In genomic region chr17:88652702-88653374, GRCm38 (mm10) we compare ENCODE assay signal across 9 mouse cellular contexts. TPM values are rescaled to one million over a fixed set of nuclear protein-coding genes. Genes with fewer than 3 reads are reported as not detected.
DNase-seq lines count a peak whose midpoint lies in the region; ATAC-seq and TF ChIP-seq lines count a peak whose summit lies in the region.
"Had no signal": no experiment of that assay in that cellular context is flagged by ENCODE, and none has a peak within 500 bp of the region (broad histone marks: within the 10 kb centered on the region; RNA-seq: fewer than 3 reads in every experiment).

No protein-coding gene starts in this region.

- H3K27ac ChIP-seq in hindbrain, postnatal 0 days = 0 out of 2 replicates have a peak overlapping the region, but pooled peaks have one; percentile 8
- H3K27ac ChIP-seq: limb, embryonic 15.5 days had no signal

- peak; percentile 95 for ATAC-seq in frontal cortex, adult (ENCODE audit: low TSS enrichment)
- peak; percentile 90 for ATAC-seq in hindbrain, postnatal 0 days
- ATAC-seq in megakaryocyte, adult 5-6 weeks (ENCODE audit: poor library complexity, severe bottlenecking) = peak; percentile 87

- peak overlapping the region; percentile 18 for H3K4me3 ChIP-seq in hindbrain, postnatal 0 days (ENCODE audit: low read length)
- H3K4me3 ChIP-seq: limb, embryonic 15.5 days had no signal

- H3K4me1 ChIP-seq in hindbrain, postnatal 0 days (ENCODE audit: insufficient read depth, low read length) = peaks cover 4% of the 10 kb centered on the region; the same call in 1 of the 2 replicates

- peak; percentile 97 for TF ChIP-seq CTCF in hindbrain, postnatal 0 days (IDR thresholded peaks at IDR 0.05; ENCODE audit: low read depth)

- peak overlapping the region; percentile 56 for H3K4me2 ChIP-seq in hindbrain, postnatal 0 days (ENCODE audit: low read depth, low read length)
- H3K4me2 ChIP-seq: limb, embryonic 15.5 days had no signal

- H3K9me3 ChIP-seq in hindbrain, postnatal 0 days (ENCODE audit: low read length) = no peaks in the 10 kb centered on the region
- H3K9me3 ChIP-seq: limb, embryonic 15.5 days had no signal

- WGBS in hindbrain, postnatal 0 days = 14% methylated on average over 21 of the region's 21 CpGs

- H3K27me3 ChIP-seq in hindbrain, postnatal 0 days (ENCODE audit: insufficient read depth, low read length) = no peaks in the 10 kb centered on the region
- H3K27me3 ChIP-seq: limb, embryonic 15.5 days had no signal

- H3K36me3 ChIP-seq in hindbrain, postnatal 0 days (ENCODE audit: insufficient read depth, low read length) = no peaks in the 10 kb centered on the region

- 0 out of 2 replicates have a peak overlapping the region, but pooled peaks have one; percentile 28 for H3K9ac ChIP-seq in hindbrain, postnatal 0 days (replicated peaks; ENCODE audit: low read length)
- H3K9ac ChIP-seq: limb, embryonic 15.5 days had no signal

- peak; percentile 28 for DNase-seq in MEL-GATA-1-ER (ENCODE audit: extremely low read depth, low read depth)
- peak; percentile 65 for DNase-seq in cerebellum, adult 11-12 months
- peak; percentile 92 for DNase-seq in hindbrain, postnatal 0 days (ENCODE audit: low spot score)
- DNase-seq in left cerebral cortex, adult 18-20 months (ENCODE audit: low spot score in 2 of 2) = peak; percentile 90 to 96
- peak; percentile 90 to 94 for DNase-seq in right cerebral cortex, postnatal 10 days (ENCODE audit: low spot score in 2 of 2)
- DNase-seq in urinary bladder, postnatal 4 days (ENCODE audit: low spot score in 2 of 2) = peak; percentile 34 to 78

RNA-seq across cellular contexts. Expression of gene Gtf2a1l, which starts 15.6 kb away (rescaled TPM):
- not detected in 2 replicates for total RNA-seq in hindbrain, postnatal 0 days (2014; rRNA removed)
- 0.38 and 0.53 TPM in 2 replicates for polyA plus RNA-seq in hindbrain, postnatal 0 days (2015; fragmentation: Nextera tagmentation; extraction: Ambion mirVana)
- under 1 TPM; 0.47 to 0.63 TPM for total RNA-seq in left cerebral cortex, adult 18-20 months (2021)
- total RNA-seq in megakaryocyte, adult 5-6 weeks (2015) = not detected in 2 replicates
- not detected in 2 replicates for total RNA-seq in megakaryocyte, adult 5-6 weeks (2017)
- polyA plus RNA-seq: limb, embryonic 15.5 days had no signal

RNA-seq across cellular contexts. Expression of gene Ston1, which starts 55.4 kb away (rescaled TPM):
- 2.5 and 2.9 TPM in 2 replicates for total RNA-seq in hindbrain, postnatal 0 days (2014; rRNA removed)
- 1.6 and 1.8 TPM in 2 replicates for polyA plus RNA-seq in hindbrain, postnatal 0 days (2015; fragmentation: Nextera tagmentation; extraction: Ambion mirVana)
- total RNA-seq in left cerebral cortex, adult 18-20 months (2021) = 1 to 10 TPM; 5.6 to 6.2 TPM
- not detected in 2 replicates for total RNA-seq in megakaryocyte, adult 5-6 weeks (2015)
- 0.89 TPM in 1 of 2 replicates, not detected in the other for total RNA-seq in megakaryocyte, adult 5-6 weeks (2017)

Comparison
In these comparisons a context has a peak if more than half of its experiments do, and no peak if none do; other contexts are left out.
1. Peak in every context shown above with its lines: DNase-seq, ATAC-seq, H3K4me3 ChIP-seq and H3K27ac ChIP-seq.
2. DNase-seq: peak in every context shown above with its lines; median percentile 93 in left cerebral cortex, adult 18-20 months; 92 in hindbrain, postnatal 0 days; 92 in right cerebral cortex, postnatal 10 days; 65 in cerebellum, adult 11-12 months; 56 in urinary bladder, postnatal 4 days; 28 in MEL-GATA-1-ER.